Mouse (Mus musculus) ES-E14 (cell line): ENCODE measurements around the gene Wdr31. TPM values are rescaled to one million over a fixed set of nuclear protein-coding genes. Genes with fewer than 3 reads are reported as not detected.

Experiments
- DNase-seq: peaks from one replicate; pipeline ENCODE4 v3.0.0-alpha.2; 2013; ENCODE audit warnings: low read depth, low spot score
- H3K27ac ChIP-seq: 2 replicates; pipeline ENCODE4 v1.5.1; 2012; ENCODE audit warnings: low read depth, mild to moderate bottlenecking, low read length, moderate library complexity, mixed read lengths; ENCODE audit not compliant: poor library complexity, insufficient read depth, severe bottlenecking
- H3K36me3 ChIP-seq: 2 replicates; pipeline ENCODE4 v1.6.1; 2012; ENCODE audit warnings: mild to moderate bottlenecking, low read length, moderate library complexity, mixed read lengths; ENCODE audit not compliant: control insufficient read depth, poor library complexity, insufficient read depth, severe bottlenecking
- H3K4me1 ChIP-seq, 2 experiments: fragments of 150-350 bp in 1 of 2; sonication (generic) in 1 of 2; 2 replicates each; pipeline ENCODE4 v1.6.1; 2012; ENCODE audit warnings: low read length in 2 of 2, mild to moderate bottlenecking in 1 of 2, mixed read lengths in 1 of 2; ENCODE audit not compliant: control insufficient read depth in 2 of 2, insufficient read depth in 2 of 2, poor library complexity in 1 of 2
- H3K4me3 ChIP-seq, 2 experiments: fragments of 150-350 bp in 1 of 2; sonication (generic) in 1 of 2; 2 replicates each; pipeline ENCODE4 v1.5.1; 2012; ENCODE audit warnings: low read length in 2 of 2, low read depth in 1 of 2, mild to moderate bottlenecking in 1 of 2, mixed read lengths in 1 of 2; ENCODE audit not compliant: insufficient read depth in 1 of 2, poor library complexity in 1 of 2, severe bottlenecking in 1 of 2
- H3K9ac ChIP-seq: 2 replicates; pipeline ENCODE4 v1.6.1; 2012; ENCODE audit warnings: low read depth, mild to moderate bottlenecking, low read length, mixed read lengths; ENCODE audit not compliant: poor library complexity, insufficient read depth, severe bottlenecking
- H3K9me3 ChIP-seq: fragments of 150-350 bp; sonication (generic); 2 replicates; pipeline ENCODE4 v1.6.1; 2012; ENCODE audit warnings: low read depth, mild to moderate bottlenecking, low read length; ENCODE audit not compliant: control insufficient read depth, insufficient read depth
- CHD2 ChIP-seq: IDR thresholded peaks from 2 replicates; pipeline ENCODE4 v1.6.1; 2014; ENCODE audit warnings: mild to moderate bottlenecking, low read depth, low read length, inconsistent platforms
- HCFC1 ChIP-seq: IDR thresholded peaks from 2 replicates; pipeline ENCODE4 v1.6.1; 2012; ENCODE audit warnings: low read length, inconsistent platforms, borderline replicate concordance; ENCODE audit not compliant: insufficient read depth
- MAFK ChIP-seq: IDR thresholded peaks from 2 replicates; pipeline ENCODE4 v1.6.1; 2014; ENCODE audit warnings: mild to moderate bottlenecking, low read depth, low read length, inconsistent platforms; ENCODE audit not compliant: insufficient read depth
- ZC3H11A ChIP-seq: IDR thresholded peaks from 2 replicates; pipeline ENCODE4 v1.6.1; 2012; ENCODE audit warnings: low read depth, mild to moderate bottlenecking, inconsistent platforms, low read length, borderline replicate concordance
- ZNF384 ChIP-seq: IDR thresholded peaks from 2 replicates; pipeline ENCODE4 v1.6.1; 2012; ENCODE audit warnings: low read depth, low read length, inconsistent platforms
- in situ Hi-C, 2 experiments: fragments of 600-800 bp; cut with MboI; formaldehyde crosslinking; loops; one replicate each; pipeline ENCODE4 v1.15.1; 2025; ENCODE audit warnings: low sequenced_read_pairs in 2 of 2, inconsistent platforms in 1 of 2; ENCODE audit not compliant: unreplicated experiment in 2 of 2
- total RNA-seq: library from RNA; depleted of rRNA; stranded (reverse); fragments of 300-350 nt; gene quantifications from 2 replicates; pipeline ENCODE4 v1.2.3, GENCODE M21; 2012

Wdr31 gene
- total RNA-seq, 1 experiment: 9.3 TPM

DNA sequence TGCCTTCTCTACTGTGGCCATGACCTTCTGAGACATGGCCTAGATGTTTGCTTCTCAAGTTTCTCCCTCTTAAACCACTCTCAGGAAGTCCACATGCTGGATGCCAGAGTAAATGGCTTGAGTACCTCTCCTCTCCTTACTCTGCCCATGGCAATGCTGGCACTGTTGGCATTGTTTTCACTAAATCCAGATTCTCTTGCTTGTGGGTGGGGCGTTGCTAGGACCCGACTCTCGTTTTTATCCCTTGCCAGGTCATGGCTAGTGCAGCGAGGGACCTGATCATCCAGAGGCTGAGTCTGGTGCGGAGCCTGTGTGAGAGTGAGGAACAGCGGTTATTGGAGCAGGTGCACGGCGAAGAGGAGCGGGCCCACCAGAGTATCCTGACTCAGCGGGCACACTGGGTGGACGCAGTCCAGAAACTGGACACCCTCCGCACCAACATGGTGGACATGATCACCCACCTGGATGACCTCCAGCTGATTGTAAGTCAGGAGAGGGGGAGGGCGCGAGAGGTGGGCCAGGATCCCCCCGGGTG lies 15.5 kb upstream of the Wdr31 start:
- Histone ChIP-seq H3K9ac (no peak overlapping the region), H3K9me3 (no peaks in the 10 kb centered on the region), H3K4me1 (peaks cover 0 to 4% of the 10 kb centered on the region in 2 experiments; a peak in 2 of 4 replicates), H3K27ac (no peak overlapping the region), H3K4me3 (no peak overlapping the region), H3K36me3 (peaks cover 7% of the 10 kb centered on the region; the same call in 1 of the 2 replicates)
- in situ Hi-C loops: no loop called here
- no peak for TF ChIP-seq HCFC1
- no peak for TF ChIP-seq MAFK
- TF ChIP-seq CHD2: no peak
- no peak for DNase-seq

DNA sequence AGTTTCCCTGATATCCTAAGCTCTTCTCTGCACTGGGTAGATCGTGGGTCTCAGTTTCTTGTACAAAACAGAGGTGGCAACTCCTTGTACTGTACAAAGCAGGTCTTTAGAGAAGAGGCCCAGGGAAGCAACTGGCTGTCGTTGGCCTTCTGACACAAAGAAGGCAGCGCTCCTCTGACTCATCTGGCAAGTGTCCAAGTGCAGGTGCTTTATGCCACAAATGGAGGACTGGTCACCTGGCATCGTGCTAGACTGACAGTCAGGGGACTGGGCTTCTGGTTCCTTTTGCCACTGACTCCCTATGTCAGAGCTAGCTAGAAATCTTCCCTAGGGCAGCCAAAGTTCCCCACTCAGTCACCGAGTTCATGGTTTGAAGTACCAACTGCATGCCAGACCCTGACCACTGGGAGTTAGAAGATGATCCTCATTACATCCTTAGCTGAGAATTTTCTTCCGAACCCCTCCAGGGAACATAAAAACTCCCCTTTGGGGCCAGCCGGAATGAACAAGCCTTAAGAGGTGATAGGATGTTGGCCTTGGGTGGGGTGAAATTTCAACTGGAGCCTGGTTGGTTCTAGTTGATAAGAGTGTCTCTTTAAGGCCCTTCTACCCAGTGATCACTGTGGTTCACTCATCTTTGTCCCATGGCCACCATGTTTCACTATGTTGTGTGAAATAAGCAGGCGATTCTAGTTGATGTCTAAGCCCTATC lies 14.9 kb upstream of the Wdr31 start:
- H3K4me1 ChIP-seq: peaks cover 0 to 4% of the 10 kb centered on the region in 2 experiments; a peak in 2 of 4 replicates
- DNase-seq: no peak
- in situ Hi-C loops: no loop called here
- no peak overlapping the region for H3K9ac ChIP-seq
- no peak overlapping the region for H3K27ac ChIP-seq
- H3K9me3 ChIP-seq: no peaks in the 10 kb centered on the region
- H3K36me3 ChIP-seq: peaks cover 7% of the 10 kb centered on the region; the same call in 1 of the 2 replicates
- TF ChIP-seq ZC3H11A (no peak), CHD2 (no peak), MAFK (no peak), ZNF384 (no peak), HCFC1 (no peak)
- no peak overlapping the region for H3K4me3 ChIP-seq

DNA sequence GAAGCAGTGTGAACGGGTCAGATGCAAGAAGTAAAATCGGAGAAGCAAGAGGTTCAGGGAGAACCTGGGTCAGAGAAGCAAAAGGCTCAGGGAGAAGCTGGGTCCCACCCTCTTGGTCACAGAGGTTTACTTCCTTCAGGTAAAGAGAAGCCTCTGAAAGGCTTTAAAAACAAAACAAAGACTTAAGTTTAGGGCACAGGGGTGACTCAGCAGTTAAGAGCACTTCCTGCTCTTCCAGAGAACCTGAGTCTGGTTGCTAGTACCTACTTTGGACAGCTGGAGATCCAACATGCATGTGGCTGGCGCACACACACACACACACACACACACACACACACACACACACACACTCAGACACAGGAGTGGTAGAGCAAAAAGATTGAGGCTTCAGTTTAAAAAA lies 14.2 kb upstream of the Wdr31 start:
- DNase-seq: no peak
- H3K27ac ChIP-seq: no peak overlapping the region
- H3K9me3 ChIP-seq: no peaks in the 10 kb centered on the region
- no peak overlapping the region for H3K4me3 ChIP-seq
- TF ChIP-seq MAFK (no peak), CHD2 (no peak), ZNF384 (no peak), ZC3H11A (no peak), HCFC1 (no peak)
- H3K36me3 ChIP-seq: peaks cover 7% of the 10 kb centered on the region; the same call in 1 of the 2 replicates
- H3K4me1 ChIP-seq: peaks cover 0 to 4% of the 10 kb centered on the region in 2 experiments; a peak in 2 of 4 replicates
- in situ Hi-C loops: no loop called here
- H3K9ac ChIP-seq: no peak overlapping the region

DNA sequence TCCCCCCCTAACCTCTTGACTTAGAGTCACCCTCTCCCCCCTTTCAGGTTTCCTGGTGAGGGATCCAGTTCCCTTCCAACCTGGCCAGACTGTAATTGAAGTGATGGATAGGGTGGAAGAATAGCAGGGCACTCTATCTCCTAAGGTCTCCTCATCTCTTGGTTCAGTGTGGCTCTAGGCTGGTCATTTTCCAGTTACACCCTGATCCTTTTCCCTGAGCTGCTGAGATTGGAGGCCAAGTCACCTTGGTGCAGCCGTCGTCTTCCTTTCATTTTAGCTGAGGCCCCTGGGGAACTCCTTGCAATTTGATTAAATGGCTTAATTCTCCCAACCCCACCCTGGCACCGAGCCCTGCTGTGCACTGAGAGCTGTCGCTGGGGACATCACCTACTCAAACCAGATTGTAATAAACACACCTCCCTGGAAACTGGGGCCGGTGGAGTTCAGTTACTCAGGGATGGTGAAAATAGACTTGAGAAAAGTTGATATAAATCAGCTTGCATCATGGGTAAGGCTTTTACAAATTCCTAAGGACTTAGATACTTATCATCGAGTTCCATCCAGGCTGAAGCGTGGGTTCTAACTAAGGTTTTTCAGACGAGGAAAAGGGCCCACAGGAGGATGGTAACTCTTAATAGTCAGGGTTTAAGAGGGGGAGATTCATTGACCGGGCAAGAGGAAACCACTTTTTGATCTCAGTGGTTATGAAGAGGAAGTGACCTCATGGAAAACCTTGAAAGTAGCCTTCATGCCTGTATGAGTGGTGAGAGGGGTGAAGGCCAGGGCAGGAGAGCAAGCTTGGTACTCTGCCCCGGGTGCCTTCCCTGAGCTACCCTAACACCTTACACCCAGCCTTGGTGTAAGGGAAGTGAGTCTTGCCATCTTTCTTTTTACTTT lies 10.3 kb upstream of the Wdr31 start:
- Histone ChIP-seq H3K27ac (no peak overlapping the region), H3K4me1 (no peaks in the 10 kb centered on the region; a peak in 1 of 4 replicates), H3K9ac (no peak overlapping the region), H3K9me3 (no peaks in the 10 kb centered on the region), H3K4me3 (peak overlapping the region in 1 of 2 experiments; percentile 78; a peak in 1 of 4 replicates), H3K36me3 (no peaks in the 10 kb centered on the region)
- in situ Hi-C loops: no loop called here
- no peak for DNase-seq
- no peak for TF ChIP-seq CHD2
- TF ChIP-seq ZC3H11A: no peak
- no peak for TF ChIP-seq HCFC1
- no peak for TF ChIP-seq ZNF384
